ENCODE assay signal across 8 mouse cellular contexts in the genomic region with DNA sequence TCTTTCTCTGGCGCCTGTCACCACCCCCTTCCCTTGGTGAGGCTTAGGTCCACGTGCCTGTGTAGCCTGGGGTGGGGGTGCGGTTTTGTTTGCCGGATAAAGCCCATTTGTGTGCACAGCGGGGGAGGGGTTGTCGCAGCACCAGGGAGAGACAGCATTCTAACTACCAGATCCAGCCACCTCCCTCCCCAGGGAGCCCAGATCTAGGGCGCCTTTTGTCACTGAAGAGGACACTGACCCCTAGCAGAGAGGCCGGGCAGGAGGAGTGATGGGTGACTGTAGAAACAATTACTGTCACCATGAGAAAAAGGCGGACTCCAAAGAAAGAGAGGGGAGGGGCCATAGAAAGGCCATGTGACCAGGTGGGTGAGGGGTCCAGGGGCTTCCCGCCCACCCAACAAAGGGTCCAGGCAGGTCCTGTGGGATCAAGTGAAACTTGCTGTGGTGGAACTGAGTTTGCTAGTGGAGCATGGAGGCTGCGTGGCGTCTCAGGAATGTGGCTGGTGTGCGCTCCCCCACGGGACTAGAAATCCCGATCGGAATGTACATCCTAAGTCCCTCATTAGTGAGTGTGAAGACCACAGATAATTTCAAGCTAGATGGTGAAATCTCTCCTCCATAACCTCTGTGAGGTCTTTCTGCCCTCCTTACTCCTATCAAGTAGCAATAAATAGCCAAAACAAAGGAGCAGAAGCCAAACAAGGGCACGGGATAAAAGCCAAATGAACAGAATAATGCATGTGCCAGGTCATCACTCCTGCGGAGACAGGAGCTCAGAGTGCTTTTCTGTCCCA. TPM values are rescaled to one million over a fixed set of nuclear protein-coding genes. Genes with fewer than 3 reads are reported as not detected.
A peak's percentile ranks its signal among the peaks of the same experiment; 100 is the strongest.
DNase-seq lines count a peak whose midpoint lies in the region; ATAC-seq and TF ChIP-seq lines count a peak whose summit lies in the region.

No protein-coding gene starts in this region.

- peaks cover 0 to 4% of the 10 kb centered on the region in 2 experiments for H3K36me3 ChIP-seq in CH12.LX (replicated peaks in 1 of 2; ENCODE audit: control insufficient read depth in 1 of 2, insufficient read depth in 1 of 2, low read length in 1 of 2)
- no peaks in the 10 kb centered on the region for H3K36me3 ChIP-seq in embryonic facial prominence, embryonic 13.5 days
- no peaks in the 10 kb centered on the region for H3K36me3 ChIP-seq in limb, embryonic 11.5 days (ENCODE audit: control insufficient read depth, insufficient read depth, low read length)
- H3K36me3 ChIP-seq in midbrain, embryonic 13.5 days: no peaks in the 10 kb centered on the region

- H3K4me3 ChIP-seq in CH12.LX (replicated peaks in 1 of 3; ENCODE audit: low read depth in 2 of 3, low read length in 2 of 3, poor library complexity in 1 of 3): peak overlapping the region in 1 of 3 experiments; percentile 33
- H3K4me3 ChIP-seq in embryonic facial prominence, embryonic 13.5 days: peak overlapping the region; percentile 45
- H3K4me3 ChIP-seq in limb, embryonic 11.5 days (ENCODE audit: low read depth, low read length): peak overlapping the region; percentile 45
- H3K4me3 ChIP-seq in midbrain, embryonic 13.5 days (replicated peaks): peak overlapping the region; percentile 37

- H3K4me2 ChIP-seq in CH12.LX (ENCODE audit: insufficient read depth, low read depth, poor library complexity, severe bottlenecking): peak overlapping the region; percentile 100; the same call in 1 of the 2 replicates
- peak overlapping the region; percentile 92 for H3K4me2 ChIP-seq in embryonic facial prominence, embryonic 13.5 days
- H3K4me2 ChIP-seq in limb, embryonic 11.5 days (ENCODE audit: low read depth, severe bottlenecking): peak overlapping the region; percentile 90
- peak overlapping the region; percentile 73 for H3K4me2 ChIP-seq in midbrain, embryonic 13.5 days (replicated peaks)

- dilution Hi-C loops in CH12.LX (cut with MboI; ENCODE audit: extremely low pct_ligation_motif_present, extremely low pct_unique_long_range_greater_than_20kb, low sequenced_read_pairs): no loop called here

- H3K9me3 ChIP-seq in CH12.LX (replicated peaks; ENCODE audit: low read length): no peaks in the 10 kb centered on the region
- H3K9me3 ChIP-seq in embryonic facial prominence, embryonic 13.5 days: no peaks in the 10 kb centered on the region
- H3K9me3 ChIP-seq in limb, embryonic 11.5 days (ENCODE audit: control insufficient read depth, low read length): no peaks in the 10 kb centered on the region
- H3K9me3 ChIP-seq in midbrain, embryonic 13.5 days: no peaks in the 10 kb centered on the region

- no peak for TF ChIP-seq EP300 in CH12.LX (IDR thresholded peaks at IDR 0.05; ENCODE audit: low read length)

- no peaks in the 10 kb centered on the region for H3K79me2 ChIP-seq in CH12.LX (replicated peaks; ENCODE audit: control insufficient read depth, extremely low read depth, insufficient read depth, poor library complexity, severe bottlenecking)

- in situ Hi-C loops in CH12.LX (cut with MboI; ENCODE audit: low pct_ligation_motif_present, low pct_unique_long_range_greater_than_20kb, low sequenced_read_pairs): no loop called here

- H3K27me3 ChIP-seq in CH12.LX (replicated peaks): peaks cover 12% of the 10 kb centered on the region
- H3K27me3 ChIP-seq in embryonic facial prominence, embryonic 13.5 days: peaks cover 9% of the 10 kb centered on the region; the same call in 1 of the 2 replicates
- no peaks in the 10 kb centered on the region for H3K27me3 ChIP-seq in limb, embryonic 11.5 days (ENCODE audit: control insufficient read depth, insufficient read depth, low read length)
- H3K27me3 ChIP-seq in midbrain, embryonic 13.5 days: peaks cover 40% of the 10 kb centered on the region

- H3K9ac ChIP-seq in CH12.LX (ENCODE audit: insufficient read depth, low read depth): no peak overlapping the region; the same call in 1 of the 2 replicates
- peak overlapping the region; percentile 67 for H3K9ac ChIP-seq in embryonic facial prominence, embryonic 13.5 days
- peak overlapping the region; percentile 72 for H3K9ac ChIP-seq in limb, embryonic 11.5 days (ENCODE audit: low read length)
- H3K9ac ChIP-seq in midbrain, embryonic 13.5 days (replicated peaks): peak overlapping the region; percentile 59

- WGBS in embryonic facial prominence, embryonic 13.5 days: under 1% methylated on average over 18 of the region's 18 CpGs
- under 1% methylated on average over 18 of the region's 18 CpGs for WGBS in limb, embryonic 11.5 days
- 0% methylated on average over 18 of the region's 18 CpGs for WGBS in midbrain, embryonic 13.5 days

- DNase-seq in B cell, adult 2 months: peak; percentile 50 to 53
- no peak for DNase-seq in CH12.LX (ENCODE audit: extremely low read depth)
- peak; percentile 82 for DNase-seq in limb, embryonic 11.5 days (ENCODE audit: low spot score)
- DNase-seq in c-Kit-positive CD71-positive TER-119-positive erythroid progenitor cells, embryonic 14.5 days (ENCODE audit: low spot score): no peak
- no peak for DNase-seq in gastrocnemius, postnatal 10 days

- no peak for TF ChIP-seq RAD21 in CH12.LX (IDR thresholded peaks at IDR 0.05; ENCODE audit: low read depth, low read length)

- TF ChIP-seq CTCF in CH12.LX (conservative IDR thresholded peaks at IDR 0.05 in 1 of 2, IDR thresholded peaks at IDR 0.05 in 1 of 2; ENCODE audit: low read depth in 2 of 2, low read length in 2 of 2): no peak

- ATAC-seq in embryonic facial prominence, embryonic 13.5 days (ENCODE audit: insufficient number of reproducible peaks, insufficient read depth, low FRiP score, low TSS enrichment, low read depth): 0 out of 2 replicates have a peak, but pooled peaks have one; percentile 27
- ATAC-seq in hematopoietic stem cell, adult 5-6 weeks (replicated peaks in 1 of 2; ENCODE audit: insufficient read depth in 1 of 2, low FRiP score in 2 of 2, low TSS enrichment in 1 of 2, low read depth in 1 of 2, poor library complexity in 2 of 2, severe bottlenecking in 2 of 2): peak; percentile 9 to 18; a peak in 2 of 4 replicates
- ATAC-seq in limb, embryonic 11.5 days (ENCODE audit: insufficient number of reproducible peaks, low FRiP score, low TSS enrichment, low read depth): peak; percentile 63
- peak; percentile 55 for ATAC-seq in midbrain, embryonic 13.5 days

- TF ChIP-seq POLR2A in CH12.LX (IDR thresholded peaks at IDR 0.05; ENCODE audit: low read depth, low read length): no peak

- H3K4me1 ChIP-seq in CH12.LX (ENCODE audit: control insufficient read depth in 1 of 2, insufficient read depth in 2 of 2): peaks cover 2 to 8% of the 10 kb centered on the region in 2 experiments
- H3K4me1 ChIP-seq in embryonic facial prominence, embryonic 13.5 days: peaks cover 43% of the 10 kb centered on the region
- H3K4me1 ChIP-seq in limb, embryonic 11.5 days (ENCODE audit: control insufficient read depth, insufficient read depth, low read length): peaks cover 4% of the 10 kb centered on the region
- peaks cover 28% of the 10 kb centered on the region for H3K4me1 ChIP-seq in midbrain, embryonic 13.5 days (replicated peaks)

- H3K27ac ChIP-seq in CH12.LX (ENCODE audit: insufficient read depth, low read depth): no peak overlapping the region
- peak overlapping the region; percentile 24; the same call in 1 of the 2 replicates for H3K27ac ChIP-seq in embryonic facial prominence, embryonic 13.5 days
- H3K27ac ChIP-seq in limb, embryonic 11.5 days (replicated peaks; ENCODE audit: low read depth, low read length): peak overlapping the region; percentile 81
- 0 out of 2 replicates have a peak overlapping the region, but pooled peaks have one; percentile 9 for H3K27ac ChIP-seq in midbrain, embryonic 13.5 days

RNA-seq across cellular contexts. Expression of a gene that starts 0.9 kb away (rescaled TPM):
- total RNA-seq in CH12.LX (2012; rRNA removed) (0.13 TPM in 2 replicates), CH12.LX (2014; rRNA removed) (not detected in 2 replicates)
- 0.36 and 0.97 TPM in 2 replicates for polyA plus RNA-seq in CH12.LX (2012; ENCODE audit: insufficient read length, low read depth)
- 14.5 and 16.6 TPM in 2 replicates for polyA plus RNA-seq in embryonic facial prominence, embryonic 13.5 days (2015; fragmentation: Nextera tagmentation; extraction: Ambion mirVana)
- not detected in 2 replicates for total RNA-seq in hematopoietic stem cell, adult 5-6 weeks (2017)
- 128 and 129 TPM in 2 replicates for polyA plus RNA-seq in limb, embryonic 11.5 days (2014; fragmentation: Nextera tagmentation; extraction: Ambion mirVana)
- polyA plus RNA-seq in midbrain, embryonic 13.5 days (2015; fragmentation: Nextera tagmentation; extraction: Ambion mirVana): 8.5 and 11.7 TPM in 2 replicates
- total RNA-seq in gastrocnemius, postnatal 10 days (2021): 10 to 100 TPM; 49.1 to 56.9 TPM

RNA-seq across cellular contexts. Expression of a gene that starts 11.6 kb away (rescaled TPM):
- total RNA-seq in CH12.LX (2012; rRNA removed) (63.8 and 69.4 TPM in 2 replicates), CH12.LX (2014; rRNA removed) (45.5 and 46.6 TPM in 2 replicates)
- polyA plus RNA-seq in CH12.LX (2012; ENCODE audit: insufficient read length, low read depth): 59.9 and 62.2 TPM in 2 replicates
- polyA plus RNA-seq in embryonic facial prominence, embryonic 13.5 days (2015; fragmentation: Nextera tagmentation; extraction: Ambion mirVana): 29.6 and 32.3 TPM in 2 replicates
- total RNA-seq in hematopoietic stem cell, adult 5-6 weeks (2017): 22.3 and 28.0 TPM in 2 replicates
- polyA plus RNA-seq in limb, embryonic 11.5 days (2014; fragmentation: Nextera tagmentation; extraction: Ambion mirVana): 26.1 and 27.3 TPM in 2 replicates
- polyA plus RNA-seq in midbrain, embryonic 13.5 days (2015; fragmentation: Nextera tagmentation; extraction: Ambion mirVana): 32.6 and 33.8 TPM in 2 replicates
- 10 to 100 TPM; 66.1 to 72.1 TPM for total RNA-seq in gastrocnemius, postnatal 10 days (2021)

RNA-seq across cellular contexts. Expression of a gene that starts 13.5 kb away (rescaled TPM):
- 15.6 and 17.2 TPM in 2 replicates for total RNA-seq in CH12.LX (2012; rRNA removed)
- total RNA-seq in CH12.LX (2014; rRNA removed): 40.6 and 54.0 TPM in 2 replicates
- 43.9 and 46.1 TPM in 2 replicates for polyA plus RNA-seq in CH12.LX (2012; ENCODE audit: insufficient read length, low read depth)
- polyA plus RNA-seq in embryonic facial prominence, embryonic 13.5 days (2015; fragmentation: Nextera tagmentation; extraction: Ambion mirVana): 17.9 and 18.6 TPM in 2 replicates
- 103 and 119 TPM in 2 replicates for total RNA-seq in hematopoietic stem cell, adult 5-6 weeks (2017)
- polyA plus RNA-seq in limb, embryonic 11.5 days (2014; fragmentation: Nextera tagmentation; extraction: Ambion mirVana): 6.7 and 7.5 TPM in 2 replicates
- polyA plus RNA-seq in midbrain, embryonic 13.5 days (2015; fragmentation: Nextera tagmentation; extraction: Ambion mirVana): 12.9 and 14.4 TPM in 2 replicates
- 10 to 100 TPM; 15.7 to 20.8 TPM for total RNA-seq in gastrocnemius, postnatal 10 days (2021)

RNA-seq across cellular contexts. Expression of a gene that starts 23.3 kb away (rescaled TPM):
- total RNA-seq in CH12.LX (2012; rRNA removed): 0.88 and 1.0 TPM in 2 replicates
- 1.0 and 1.2 TPM in 2 replicates for total RNA-seq in CH12.LX (2014; rRNA removed)
- polyA plus RNA-seq in CH12.LX (2012; ENCODE audit: insufficient read length, low read depth): 5.1 and 5.8 TPM in 2 replicates
- polyA plus RNA-seq in embryonic facial prominence, embryonic 13.5 days (2015; fragmentation: Nextera tagmentation; extraction: Ambion mirVana): 7.0 and 7.8 TPM in 2 replicates
- total RNA-seq in hematopoietic stem cell, adult 5-6 weeks (2017): 9.3 and 15.3 TPM in 2 replicates
- polyA plus RNA-seq in limb, embryonic 11.5 days (2014; fragmentation: Nextera tagmentation; extraction: Ambion mirVana): 7.1 and 7.5 TPM in 2 replicates
- polyA plus RNA-seq in midbrain, embryonic 13.5 days (2015; fragmentation: Nextera tagmentation; extraction: Ambion mirVana): 3.2 and 4.8 TPM in 2 replicates
- 1 to 10 TPM; 1.0 to 1.6 TPM for total RNA-seq in gastrocnemius, postnatal 10 days (2021)

RNA-seq across cellular contexts. Expression of a gene that starts 23.7 kb away (rescaled TPM):
- total RNA-seq in CH12.LX (2012; rRNA removed) (85.2 and 126 TPM in 2 replicates), CH12.LX (2014; rRNA removed) (64.8 and 74.2 TPM in 2 replicates)
- 439 and 608 TPM in 2 replicates for polyA plus RNA-seq in CH12.LX (2012; ENCODE audit: insufficient read length, low read depth)
- polyA plus RNA-seq in embryonic facial prominence, embryonic 13.5 days (2015; fragmentation: Nextera tagmentation; extraction: Ambion mirVana): 241 and 251 TPM in 2 replicates
- 228 and 484 TPM in 2 replicates for total RNA-seq in hematopoietic stem cell, adult 5-6 weeks (2017)
- 125 and 151 TPM in 2 replicates for polyA plus RNA-seq in limb, embryonic 11.5 days (2014; fragmentation: Nextera tagmentation; extraction: Ambion mirVana)
- polyA plus RNA-seq in midbrain, embryonic 13.5 days (2015; fragmentation: Nextera tagmentation; extraction: Ambion mirVana): 218 and 242 TPM in 2 replicates
- 100 to 1,000 TPM in 1 of 2 experiments, 10 to 100 TPM in 1; 87.3 to 101 TPM for total RNA-seq in gastrocnemius, postnatal 10 days (2021)

Comparison
In these comparisons a context has a peak if more than half of its experiments do, and no peak if none do; other contexts are left out.
1. DNase-seq: peak in B cell, adult 2 months (2 of 2) and limb, embryonic 11.5 days (single experiment); none in CH12.LX (single experiment), c-Kit-positive CD71-positive TER-119-positive erythroid progenitor cells, embryonic 14.5 days (single experiment) and gastrocnemius, postnatal 10 days (single experiment).
2. Peak in every context shown above with its lines, with median percentiles within 50 percentile points of each other: H3K4me2 ChIP-seq and ATAC-seq.